Mouse (Mus musculus): ENCODE results near the gene Ccdc194. TPM values are rescaled to one million over a fixed set of nuclear protein-coding genes. Genes with fewer than 3 reads are reported as not detected.

Gene Ccdc194
- polyA plus RNA-seq, 1 experiment from 2014 or later, result 0.13 TPM

GRCm38 (mm10) chr8:71505326-71505725 is 20.2 kb downstream of the Ccdc194 start:
- no peak overlapping the region for H3K4me3 ChIP-seq (replicated peaks)
- ATAC-seq (ENCODE audit: low FRiP score), result no peak
- WGBS, result 92% methylated on average over 4 of the region's 4 CpGs
- H3K27ac ChIP-seq (replicated peaks), result no peak overlapping the region
- peaks cover 17% of the 10 kb centered on the region for H3K4me1 ChIP-seq
- no peak overlapping the region for H3K4me2 ChIP-seq
- no peak overlapping the region for H3K9ac ChIP-seq (replicated peaks)
- H3K9me3 ChIP-seq (replicated peaks), result no peaks in the 10 kb centered on the region
- peaks cover 57% of the 10 kb centered on the region for H3K27me3 ChIP-seq (replicated peaks)
- no peaks in the 10 kb centered on the region for H3K36me3 ChIP-seq

- Histone ChIP-seq H3K27ac (replicated peaks) (no peak overlapping the region), H3K27me3 (replicated peaks) (peaks cover 47% of the 10 kb centered on the region), H3K9ac (replicated peaks) (no peak overlapping the region), H3K4me1 (peaks cover 17% of the 10 kb centered on the region), H3K4me2 (no peak overlapping the region), H3K4me3 (replicated peaks) (no peak overlapping the region), H3K36me3 (no peaks in the 10 kb centered on the region), H3K9me3 (replicated peaks) (no peaks in the 10 kb centered on the region)
- WGBS, result 94% methylated on average over 4 of the region's 4 CpGs
- no peak for ATAC-seq (ENCODE audit: low FRiP score)
Measured at GRCm38 (mm10) chr8:71504349-71504748, 21.2 kb downstream of the Ccdc194 start.

- H3K4me2 ChIP-seq, result no peak overlapping the region
- no peak for ATAC-seq (ENCODE audit: low FRiP score)
- H3K4me1 ChIP-seq, result peaks cover 37% of the 10 kb centered on the region
- H3K27me3 ChIP-seq (replicated peaks), result no peaks in the 10 kb centered on the region
- no peak overlapping the region for H3K9ac ChIP-seq (replicated peaks)
- H3K4me3 ChIP-seq (replicated peaks), result no peak overlapping the region
- peaks cover 2% of the 10 kb centered on the region for H3K36me3 ChIP-seq
- no peak overlapping the region for H3K27ac ChIP-seq (replicated peaks)
- WGBS, result 41% methylated on average over 16 of the region's 16 CpGs
- H3K9me3 ChIP-seq (replicated peaks), result no peaks in the 10 kb centered on the region
Measured at GRCm38 (mm10) chr8:71498816-71499690, 26.5 kb downstream of the Ccdc194 start.

- peaks cover 9% of the 10 kb centered on the region for H3K36me3 ChIP-seq
- ATAC-seq (ENCODE audit: low FRiP score), result no peak
- no peak overlapping the region for H3K4me3 ChIP-seq (replicated peaks)
- no peak overlapping the region for H3K9ac ChIP-seq (replicated peaks)
- H3K27ac ChIP-seq (replicated peaks), result no peak overlapping the region
- H3K4me1 ChIP-seq, result peaks cover 37% of the 10 kb centered on the region
- 25% methylated on average over 15 of the region's 15 CpGs for WGBS
- H3K9me3 ChIP-seq (replicated peaks), result no peaks in the 10 kb centered on the region
- H3K27me3 ChIP-seq (replicated peaks), result no peaks in the 10 kb centered on the region
- no peak overlapping the region for H3K4me2 ChIP-seq
Measured at GRCm38 (mm10) chr8:71497881-71498501, 27.5 kb downstream of the Ccdc194 start.

GRCm38 (mm10) chr8:71497077-71497645 is 28.4 kb downstream of the Ccdc194 start:
- Histone ChIP-seq H3K4me2 (no peak overlapping the region), H3K27ac (replicated peaks) (no peak overlapping the region), H3K9ac (replicated peaks) (no peak overlapping the region), H3K36me3 (peaks cover 17% of the 10 kb centered on the region), H3K27me3 (replicated peaks) (no peaks in the 10 kb centered on the region), H3K4me3 (replicated peaks) (no peak overlapping the region), H3K9me3 (replicated peaks) (no peaks in the 10 kb centered on the region), H3K4me1 (peaks cover 37% of the 10 kb centered on the region)
- no peak for ATAC-seq (ENCODE audit: low FRiP score)
- WGBS, result 78% methylated on average over 1 of the region's 1 CpGs

- H3K9ac ChIP-seq (replicated peaks), result no peak overlapping the region
- no peak overlapping the region for H3K4me3 ChIP-seq (replicated peaks)
- H3K27ac ChIP-seq (replicated peaks), result peak overlapping the region; percentile 10; the same call in 1 of the 2 replicates
- peaks cover 37% of the 10 kb centered on the region for H3K4me1 ChIP-seq
- WGBS, result 44% methylated on average over 11 of the region's 11 CpGs
- no peak for ATAC-seq (ENCODE audit: low FRiP score)
- peaks cover 22% of the 10 kb centered on the region for H3K36me3 ChIP-seq
- no peak overlapping the region for H3K4me2 ChIP-seq
- H3K27me3 ChIP-seq (replicated peaks), result no peaks in the 10 kb centered on the region
- H3K9me3 ChIP-seq (replicated peaks), result no peaks in the 10 kb centered on the region
Measured at GRCm38 (mm10) chr8:71496481-71496880, 29.0 kb downstream of the Ccdc194 start.

- H3K4me1 ChIP-seq, result peaks cover 37% of the 10 kb centered on the region
- ATAC-seq (ENCODE audit: low FRiP score), result no peak
- no peak overlapping the region for H3K4me3 ChIP-seq (replicated peaks)
- WGBS, result 89% methylated on average over 5 of the region's 5 CpGs
- no peaks in the 10 kb centered on the region for H3K9me3 ChIP-seq (replicated peaks)
- no peak overlapping the region for H3K4me2 ChIP-seq
- H3K9ac ChIP-seq (replicated peaks), result no peak overlapping the region
- peak overlapping the region; percentile 51; the same call in 1 of the 2 replicates for H3K27ac ChIP-seq (replicated peaks)
- no peaks in the 10 kb centered on the region for H3K27me3 ChIP-seq (replicated peaks)
- peaks cover 28% of the 10 kb centered on the region for H3K36me3 ChIP-seq
Measured at GRCm38 (mm10) chr8:71495811-71496210, 29.7 kb downstream of the Ccdc194 start.

GRCm38 (mm10) chr8:71495039-71495438 is 30.5 kb downstream of the Ccdc194 start:
- H3K4me3 ChIP-seq (replicated peaks), result no peak overlapping the region
- peak; percentile 83 for ATAC-seq (ENCODE audit: low FRiP score)
- no peak overlapping the region for H3K27ac ChIP-seq (replicated peaks)
- 16% methylated on average over 16 of the region's 16 CpGs for WGBS
- no peak overlapping the region for H3K9ac ChIP-seq (replicated peaks)
- no peaks in the 10 kb centered on the region for H3K27me3 ChIP-seq (replicated peaks)
- no peaks in the 10 kb centered on the region for H3K9me3 ChIP-seq (replicated peaks)
- H3K4me1 ChIP-seq, result peaks cover 41% of the 10 kb centered on the region
- peaks cover 36% of the 10 kb centered on the region for H3K36me3 ChIP-seq
- peak overlapping the region; percentile 41 for H3K4me2 ChIP-seq

GRCm38 (mm10) chr8:71488454-71488853 is 37.1 kb downstream of the Ccdc194 start:
- Histone ChIP-seq H3K4me1 (peaks cover 58% of the 10 kb centered on the region), H3K4me3 (replicated peaks) (peak overlapping the region; percentile 57), H3K9ac (replicated peaks) (peak overlapping the region; percentile 74), H3K9me3 (replicated peaks) (no peaks in the 10 kb centered on the region), H3K27me3 (replicated peaks) (no peaks in the 10 kb centered on the region), H3K36me3 (peaks cover 37% of the 10 kb centered on the region), H3K27ac (replicated peaks) (peak overlapping the region; percentile 83), H3K4me2 (peak overlapping the region; percentile 99)
- 0% methylated on average over 22 of the region's 22 CpGs for WGBS
- ATAC-seq (ENCODE audit: low FRiP score), result peak; percentile 90

GRCm38 (mm10) chr8:71487691-71488445 is 37.6 kb downstream of the Ccdc194 start, which contains the start of gene Gtpbp3:
Gene Gtpbp3, plus strand, starts transcription at chr8:71488103.
- peaks cover 64% of the 10 kb centered on the region for H3K4me1 ChIP-seq
- peaks cover 34% of the 10 kb centered on the region for H3K36me3 ChIP-seq
- H3K4me2 ChIP-seq, result peak within 1 kb of the TSS; percentile 99
- no peaks in the 10 kb centered on the region for H3K9me3 ChIP-seq (replicated peaks)
- H3K4me3 ChIP-seq (replicated peaks), result peak within 1 kb of the TSS; percentile 57
- WGBS, result 1% methylated on average over 33 of the region's 33 CpGs
- peak within 1 kb of the TSS; percentile 83 for H3K27ac ChIP-seq (replicated peaks)
- no peaks in the 10 kb centered on the region for H3K27me3 ChIP-seq (replicated peaks)
- ATAC-seq (ENCODE audit: low FRiP score), result peak; percentile 34; the same call in 1 of the 2 replicates
- H3K9ac ChIP-seq (replicated peaks), result peak within 1 kb of the TSS; percentile 74

- Histone ChIP-seq H3K27ac (replicated peaks) (peak overlapping the region; percentile 85), H3K27me3 (replicated peaks) (no peaks in the 10 kb centered on the region), H3K4me2 (peak overlapping the region; percentile 86), H3K9ac (replicated peaks) (peak overlapping the region; percentile 37; the same call in 1 of the 2 replicates), H3K9me3 (replicated peaks) (no peaks in the 10 kb centered on the region), H3K4me3 (replicated peaks) (peak overlapping the region; percentile 84), H3K36me3 (peaks cover 26% of the 10 kb centered on the region), H3K4me1 (peaks cover 69% of the 10 kb centered on the region)
- no peak for ATAC-seq (ENCODE audit: low FRiP score)
- WGBS, result 23% methylated on average over 7 of the region's 7 CpGs
Measured at GRCm38 (mm10) chr8:71486136-71486529, 39.4 kb downstream of the Ccdc194 start.

Data from neural tube, embryonic 15.5 days (tissue).